Mouse (Mus musculus) ES-Bruce4 (cell line): Measurements from ENCODE around the gene Shisal2b.

Experiments used
- CTCF ChIP-seq: IDR thresholded peaks from one replicate; pipeline ENCODE4 v1.8.1; 2011; ENCODE audit warnings: low read depth, low read length
- EP300 ChIP-seq: IDR thresholded peaks from 2 replicates; pipeline ENCODE4 v1.6.1; 2011; ENCODE audit warnings: low read depth, low read length; ENCODE audit not compliant: insufficient read depth
- POLR2A ChIP-seq: IDR thresholded peaks from one replicate; pipeline ENCODE4 v1.8.1; 2011; ENCODE audit warnings: low read length; ENCODE audit not compliant: insufficient read depth

- no peak for TF ChIP-seq EP300
- no peak for TF ChIP-seq CTCF
- no peak for TF ChIP-seq POLR2A
These were observed 22.8 kb upstream of the Shisal2b start for GRCm38 (mm10) chr13:104886308-104887032.
